Mouse (Mus musculus) subcutaneous adipose tissue, adult 2 months (tissue): ENCODE measurements around the gene Fam180a. TPM values are rescaled to one million over a fixed set of nuclear protein-coding genes. Genes with fewer than 3 reads are reported as not detected.

Experiments
- polyA plus RNA-seq: library from polyadenylated mRNA; depleted of rRNA; stranded (reverse); fragments of >200 nt; gene quantifications from 2 replicates; pipeline ENCODE4 v1.2.3, GENCODE M21; 2012; ENCODE audit warnings: low replicate concordance; rRNA removed

Gene Fam180a
- polyA plus RNA-seq = 0.40 and 1.5 TPM in 2 replicates

DNA sequence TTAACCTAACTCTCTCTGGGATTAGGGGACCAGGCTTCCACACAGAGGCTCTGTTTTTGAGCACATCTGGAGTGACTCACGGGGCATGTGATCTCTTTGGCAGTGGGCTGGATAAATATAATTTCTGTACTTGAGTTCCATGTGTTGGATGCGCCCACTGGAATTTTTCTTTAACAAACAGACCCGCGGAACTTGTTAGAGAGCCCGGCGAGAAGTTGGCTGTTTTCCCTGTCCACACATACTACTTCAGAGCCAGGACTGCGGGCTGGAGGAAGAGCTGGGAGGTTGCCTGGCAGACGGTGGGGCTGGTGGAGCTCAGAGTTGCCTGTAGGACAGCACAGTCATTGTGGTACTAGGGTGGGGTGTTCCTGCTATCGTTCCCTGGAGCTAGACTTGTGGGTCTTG, at the start of gene Fam180a:
Gene Fam180a, minus strand, starts transcription at position 31 of the 405 bp plus-strand sequence.

GRCm38 (mm10) chr6:35308037-35308436, 17.9 kb downstream of the Fam180a start, which contains the start of gene Slc13a4:
Slc13a4 (minus strand) TSS chr6:35308131.

Other genes starting within 250 kb of the Fam180a start
- gene Cnot4, start 192.4 kb downstream of the Fam180a start, polyA plus RNA-seq = 10.5 and 14.9 TPM in 2 replicates
- gene Nup205, start 148.7 kb downstream of the Fam180a start, polyA plus RNA-seq = 18.7 and 28.6 TPM in 2 replicates
- gene Slc13a4, start 18.0 kb downstream of the Fam180a start, polyA plus RNA-seq = 2.8 and 7.1 TPM in 2 replicates
- gene Mtpn, start 213.7 kb upstream of the Fam180a start, polyA plus RNA-seq = 31.8 and 75.8 TPM in 2 replicates